Mouse (Mus musculus): ENCODE measurements around the gene Map2k7. TPM values are rescaled to one million over a fixed set of nuclear protein-coding genes. Genes with fewer than 3 reads are reported as not detected.

The Map2k7 gene
- total and polyA plus RNA-seq, 3 experiments = 27.8 to 65.9 (median 63.8) TPM

DNA sequence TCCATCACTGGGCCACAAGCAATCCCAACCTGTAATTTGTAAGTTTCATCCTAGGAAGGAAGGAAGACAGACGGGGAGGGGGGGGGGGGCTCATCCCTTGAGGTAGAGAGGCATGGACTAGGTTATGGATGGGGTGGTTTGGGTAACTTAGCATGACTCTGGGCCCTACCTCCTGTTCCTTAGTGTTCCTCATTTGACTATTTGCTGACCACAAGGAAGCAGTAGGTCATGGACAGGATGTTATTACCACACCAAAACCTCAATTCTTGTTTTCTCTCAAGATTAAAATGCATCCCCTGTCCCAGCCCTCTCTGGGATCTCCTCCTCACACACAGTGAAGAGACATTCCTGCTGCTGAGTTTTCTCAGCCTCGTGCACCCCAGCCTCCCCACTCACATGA, 37.2 kb upstream of the Map2k7 start:
- Histone ChIP-seq H3K4me1 (ENCODE audit: control insufficient read depth, insufficient read depth, low read length) (no peaks in the 10 kb centered on the region), H3K27me3 (ENCODE audit: control insufficient read depth, insufficient read depth, low read length) (no peaks in the 10 kb centered on the region), H3K9ac (ENCODE audit: low read depth, low read length) (no peak overlapping the region), H3K4me3 (no peak overlapping the region), H3K27ac (no peak overlapping the region), H3K79me2 (replicated peaks; ENCODE audit: control insufficient read depth, insufficient read depth, low read length) (no peaks in the 10 kb centered on the region), H3K36me3 (ENCODE audit: control insufficient read depth, insufficient read depth, low read length) (no peaks in the 10 kb centered on the region)
- WGBS = 79% methylated on average over 2 of the region's 2 CpGs
- no peak for DNase-seq
- intact Hi-C loops (cut with DNase I) = no loop called here
- TF ChIP-seq CTCF (IDR thresholded peaks at IDR 0.05) (no peak), POLR2A (IDR thresholded peaks at IDR 0.05; ENCODE audit: insufficient read depth, low read depth, low read length) (no peak), EP300 (IDR thresholded peaks at IDR 0.05; ENCODE audit: insufficient read depth, low read depth, low read length) (no peak)

DNA sequence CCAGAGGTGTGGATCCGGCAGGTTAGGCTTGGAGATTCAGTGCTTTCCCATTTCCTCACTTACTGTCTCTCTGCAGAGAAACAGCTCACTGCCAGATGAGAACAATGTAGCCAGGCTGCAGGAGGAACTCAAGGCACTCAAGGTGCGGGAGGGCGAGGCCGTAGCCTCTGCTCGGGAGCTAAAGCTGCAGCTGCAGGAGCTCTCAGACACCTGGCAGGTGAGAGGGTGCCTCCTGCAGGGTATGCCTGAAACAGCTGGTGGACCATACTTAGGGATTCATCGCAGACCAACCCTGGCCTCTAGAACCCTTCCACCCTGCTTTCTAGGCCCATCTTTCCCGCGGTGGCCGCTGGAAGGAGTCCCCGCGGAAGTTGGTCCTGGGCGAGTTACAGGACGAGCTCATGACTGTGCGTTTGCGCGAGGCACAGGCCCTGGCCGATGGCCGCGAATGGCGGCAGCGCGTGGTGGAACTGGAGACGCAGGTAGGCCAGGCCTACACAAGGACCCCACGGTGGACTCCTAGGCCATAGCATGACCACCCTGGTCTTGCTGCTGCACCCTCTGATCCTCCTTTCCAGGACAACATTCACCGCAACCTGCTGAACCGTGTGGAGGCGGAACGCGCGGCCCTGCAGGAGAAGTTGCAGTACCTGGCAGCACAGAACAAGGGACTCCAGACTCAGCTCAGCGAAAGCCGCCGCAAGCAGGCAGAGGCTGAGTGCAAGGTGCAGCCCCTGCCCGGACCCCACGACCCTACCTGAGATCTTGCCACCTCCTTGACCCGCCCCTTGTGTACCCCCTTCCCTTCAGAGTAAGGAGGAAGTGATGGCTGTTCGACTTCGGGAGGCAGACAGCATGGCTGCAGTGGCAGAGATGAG, 33.1 kb upstream of the Map2k7 start:
- intact Hi-C loops (cut with DNase I) = no loop called here

DNA sequence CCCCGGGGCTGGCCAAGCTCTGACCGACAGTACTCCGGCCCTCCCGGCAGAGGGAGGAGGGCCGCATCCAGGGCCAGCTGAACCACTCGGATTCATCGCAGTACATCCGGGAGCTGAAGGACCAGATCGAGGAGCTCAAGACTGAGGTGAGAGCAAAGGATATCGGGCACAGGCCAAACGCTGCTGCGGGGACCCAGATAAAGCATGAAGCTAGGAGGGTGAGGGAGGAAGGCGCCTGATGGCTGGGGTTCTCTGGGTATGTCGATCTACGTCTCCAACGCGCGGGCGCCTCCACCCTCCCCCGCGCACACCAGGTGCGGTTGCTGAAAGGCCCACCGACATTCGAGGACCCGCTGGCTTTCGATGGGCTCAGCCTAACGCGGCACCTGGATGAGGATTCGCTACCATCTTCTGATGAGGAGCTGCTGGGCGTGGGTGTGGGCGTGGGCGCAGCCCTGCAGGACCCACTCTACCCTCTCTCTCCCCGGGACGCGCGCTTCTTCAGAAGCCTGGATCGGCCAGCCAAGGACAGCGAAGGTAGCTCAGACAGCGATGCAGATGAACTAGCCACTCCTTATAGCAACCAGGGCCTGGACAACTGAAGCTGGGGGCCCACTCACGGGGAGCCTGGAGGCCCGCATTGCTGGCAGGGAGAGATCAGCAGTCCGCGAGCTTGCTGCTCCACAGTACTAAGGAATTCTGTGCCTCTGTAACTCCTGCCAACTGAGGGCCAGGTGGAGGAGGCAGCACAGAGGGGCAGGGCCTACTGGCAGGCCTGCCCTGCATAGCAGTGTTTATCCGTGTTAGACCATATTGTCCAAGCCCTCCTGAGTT, 32.1 kb upstream of the Map2k7 start:
- Histone ChIP-seq H3K79me2 (replicated peaks; ENCODE audit: control insufficient read depth, insufficient read depth, low read length) (no peaks in the 10 kb centered on the region), H3K9ac (ENCODE audit: low read depth, low read length) (no peak overlapping the region), H3K27ac (no peak overlapping the region), H3K4me1 (ENCODE audit: control insufficient read depth, insufficient read depth, low read length) (no peaks in the 10 kb centered on the region), H3K4me3 (no peak overlapping the region), H3K27me3 (ENCODE audit: control insufficient read depth, insufficient read depth, low read length) (no peaks in the 10 kb centered on the region), H3K36me3 (ENCODE audit: control insufficient read depth, insufficient read depth, low read length) (no peaks in the 10 kb centered on the region)
- 60% methylated on average over 44 of the region's 44 CpGs for WGBS
- intact Hi-C loops (cut with DNase I) = no loop called here
- TF ChIP-seq POLR2A (IDR thresholded peaks at IDR 0.05; ENCODE audit: insufficient read depth, low read depth, low read length) = no peak
- no peak for TF ChIP-seq EP300 (IDR thresholded peaks at IDR 0.05; ENCODE audit: insufficient read depth, low read depth, low read length)
- TF ChIP-seq CTCF (IDR thresholded peaks at IDR 0.05) = no peak
- no peak for DNase-seq

More for the DNA sequence above, 33.1 kb upstream of the Map2k7 start:
- H3K79me2 ChIP-seq (replicated peaks; ENCODE audit: control insufficient read depth, insufficient read depth, low read length) = no peaks in the 10 kb centered on the region
- 67% methylated on average over 38 of the region's 38 CpGs for WGBS
- H3K4me3 ChIP-seq = no peak overlapping the region
- H3K9ac ChIP-seq (ENCODE audit: low read depth, low read length) = no peak overlapping the region
- H3K4me1 ChIP-seq (ENCODE audit: control insufficient read depth, insufficient read depth, low read length) = no peaks in the 10 kb centered on the region
- no peaks in the 10 kb centered on the region for H3K36me3 ChIP-seq (ENCODE audit: control insufficient read depth, insufficient read depth, low read length)
- H3K27me3 ChIP-seq (ENCODE audit: control insufficient read depth, insufficient read depth, low read length) = no peaks in the 10 kb centered on the region
- DNase-seq = no peak
- H3K27ac ChIP-seq = no peak overlapping the region
- TF ChIP-seq POLR2A (IDR thresholded peaks at IDR 0.05; ENCODE audit: insufficient read depth, low read depth, low read length) (no peak), EP300 (IDR thresholded peaks at IDR 0.05; ENCODE audit: insufficient read depth, low read depth, low read length) (no peak), CTCF (IDR thresholded peaks at IDR 0.05) (no peak)

DNA sequence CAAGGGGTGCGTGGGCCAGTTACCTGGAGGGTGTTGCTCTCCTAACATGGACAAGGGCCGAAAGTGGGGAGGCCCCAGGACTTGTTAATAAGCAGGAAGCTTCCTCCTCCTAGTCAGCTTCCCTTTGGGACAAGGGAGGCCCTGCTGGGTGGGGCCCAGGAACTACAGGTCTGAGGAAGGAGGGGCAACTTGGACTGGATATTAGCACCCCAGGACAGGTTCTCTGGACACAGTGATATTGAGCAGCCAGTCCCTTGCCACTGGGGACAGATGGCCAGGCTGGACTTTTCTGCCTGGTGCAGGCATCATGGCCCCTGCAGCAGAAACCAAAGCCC, 31.6 kb upstream of the Map2k7 start:
- intact Hi-C loops (cut with DNase I) = no loop called here
- Histone ChIP-seq H3K36me3 (ENCODE audit: control insufficient read depth, insufficient read depth, low read length) (no peaks in the 10 kb centered on the region), H3K4me1 (ENCODE audit: control insufficient read depth, insufficient read depth, low read length) (no peaks in the 10 kb centered on the region), H3K27ac (no peak overlapping the region), H3K9ac (ENCODE audit: low read depth, low read length) (no peak overlapping the region), H3K79me2 (replicated peaks; ENCODE audit: control insufficient read depth, insufficient read depth, low read length) (no peaks in the 10 kb centered on the region), H3K27me3 (ENCODE audit: control insufficient read depth, insufficient read depth, low read length) (no peaks in the 10 kb centered on the region), H3K4me3 (no peak overlapping the region)
- DNase-seq = no peak
- WGBS = 69% methylated on average over 2 of the region's 2 CpGs
- TF ChIP-seq CTCF (IDR thresholded peaks at IDR 0.05) (no peak), POLR2A (IDR thresholded peaks at IDR 0.05; ENCODE audit: insufficient read depth, low read depth, low read length) (no peak), EP300 (IDR thresholded peaks at IDR 0.05; ENCODE audit: insufficient read depth, low read depth, low read length) (no peak)

DNA sequence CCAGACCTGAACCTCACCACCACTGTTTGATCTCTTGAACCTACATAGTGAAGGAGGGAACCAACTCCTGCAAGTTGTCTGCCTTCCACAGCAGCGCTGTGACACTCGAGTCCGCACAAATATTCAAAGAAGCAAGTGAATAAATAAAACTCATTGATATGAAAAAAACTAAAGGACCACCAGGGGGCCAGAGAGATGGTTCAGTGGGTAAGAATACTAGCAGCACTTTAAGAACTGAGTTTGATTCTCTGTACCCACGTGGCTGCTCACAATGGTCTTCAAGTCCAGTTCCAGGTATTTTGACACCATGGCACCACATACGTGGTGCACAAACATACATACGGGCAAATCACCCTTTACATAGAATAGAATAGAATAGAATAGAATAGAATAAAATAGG, 27.4 kb upstream of the Map2k7 start:
- Histone ChIP-seq H3K27me3 (ENCODE audit: control insufficient read depth, insufficient read depth, low read length) (peaks cover 5% of the 10 kb centered on the region), H3K9ac (ENCODE audit: low read depth, low read length) (no peak overlapping the region), H3K27ac (no peak overlapping the region), H3K36me3 (ENCODE audit: control insufficient read depth, insufficient read depth, low read length) (no peaks in the 10 kb centered on the region), H3K79me2 (replicated peaks; ENCODE audit: control insufficient read depth, insufficient read depth, low read length) (no peaks in the 10 kb centered on the region), H3K4me1 (ENCODE audit: control insufficient read depth, insufficient read depth, low read length) (peaks cover 3% of the 10 kb centered on the region; the same call in 1 of the 2 replicates), H3K4me3 (no peak overlapping the region)
- DNase-seq = no peak
- intact Hi-C loops (cut with DNase I) = no loop called here
- WGBS = 81% methylated on average over 6 of the region's 6 CpGs
- TF ChIP-seq CTCF (IDR thresholded peaks at IDR 0.05) = no peak
- TF ChIP-seq EP300 (IDR thresholded peaks at IDR 0.05; ENCODE audit: insufficient read depth, low read depth, low read length) = no peak
- TF ChIP-seq POLR2A (IDR thresholded peaks at IDR 0.05; ENCODE audit: insufficient read depth, low read depth, low read length) = no peak
